Mouse (Mus musculus) neutrophil, adult 59 days (primary cell): Measurements from ENCODE around the gene Cfap54. TPM values are rescaled to one million over a fixed set of nuclear protein-coding genes. Genes with fewer than 3 reads are reported as not detected.

Experiments used
- total RNA-seq, 2 experiments: library from RNA; stranded (reverse); gene quantifications; 1 replicate in 1 of 2; 2 replicates in 1 of 2; pipeline ENCODE4 v1.2.4; 2023

The Cfap54 gene
- 1 to 10 TPM; 2.8 to 3.3 TPM for total RNA-seq

DNA sequence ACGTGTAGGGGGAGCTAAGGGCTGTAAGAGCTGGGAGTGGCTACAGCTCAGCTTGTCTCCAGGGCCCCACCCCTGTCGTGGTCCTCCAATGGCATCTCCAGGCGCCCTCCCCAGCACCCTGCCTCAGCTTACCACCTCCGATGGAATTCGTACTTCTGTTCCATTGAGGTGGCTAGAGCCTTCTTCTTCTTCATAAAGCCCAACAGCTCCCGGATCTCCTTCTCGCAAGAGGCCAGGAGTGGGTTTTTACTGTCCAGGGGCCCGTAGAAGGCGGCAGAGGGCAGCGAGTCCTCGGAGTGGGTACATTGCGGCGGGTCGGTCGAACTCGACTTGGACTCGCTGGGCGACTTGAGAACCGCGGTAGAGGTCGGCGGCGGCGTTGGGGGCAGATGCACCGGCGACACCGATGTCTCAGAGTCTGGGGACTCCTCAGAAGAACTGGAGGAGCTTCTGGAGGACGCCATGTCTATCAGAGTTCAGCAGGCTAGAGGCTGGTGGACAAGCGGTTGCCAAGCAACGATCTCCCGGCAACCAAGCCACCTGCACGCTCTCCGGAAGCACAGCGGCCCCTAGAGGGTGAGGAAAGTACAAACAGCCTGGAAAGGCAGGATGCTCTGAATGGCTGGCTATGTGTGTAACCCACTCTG is at the start of gene Cfap54:
TSS of gene Cfap54 (minus strand) at position 486 of the 647 bp plus-strand sequence.

Other genes starting within 250 kb of the Cfap54 start
- 10 to 100 TPM; 48.2 to 48.6 TPM for gene Cdk17, start 79.3 kb upstream of the Cfap54 start, total RNA-seq
- 10 to 100 TPM; 23.5 to 29.2 TPM for gene Elk3, start 229.5 kb upstream of the Cfap54 start, total RNA-seq